Mouse (Mus musculus) liver, adult 2 months (tissue): ENCODE results near the gene Rccd1.

ENCODE experiments used
- CTCF ChIP-seq: fragments of 200-500 bp; IDR thresholded peaks from 2 replicates; pipeline ENCODE4 v1.5.1; 2011; ENCODE audit warnings: low read depth, low read length, control low read depth
- POLR2A ChIP-seq: fragments of 200-500 bp; IDR thresholded peaks from 2 replicates; pipeline ENCODE4 v1.6.1; 2011; ENCODE audit warnings: low read length, control low read depth; ENCODE audit not compliant: insufficient read depth; ENCODE audit errors: extremely low read depth

- TF ChIP-seq CTCF (peak; percentile 49), POLR2A (0 out of 2 replicates have a peak, but pooled peaks have one; percentile 34)
These were observed 78.0 kb downstream of the Rccd1 start, which contains the start of gene Ttll13 for GRCm38 (mm10) chr7:80246148-80246721.
